Mouse (Mus musculus) cerebellum, adult 18-20 months (tissue): ENCODE measurements around the gene Gnai1.
"Not testable (repeated sequence)": the region's sequence is repeated elsewhere in the genome, so short reads cannot be mapped to it uniquely, and the experiment has no call there.

Experiments used
- DNase-seq, 2 experiments: peaks; one replicate each; pipeline ENCODE4 v3.0.0; 2021

Gene Gnai1

GRCm38 (mm10) chr5:18360281-18360819 is at the start of gene Gnai1:
Gnai1 (minus strand) TSS chr5:18360355.
- DNase-seq = peak; percentile 81 to 90

- peak; percentile 78 to 86 for DNase-seq
Measured at GRCm38 (mm10) chr5:18367864-18368263, 7.7 kb upstream of the Gnai1 start.

DNA sequence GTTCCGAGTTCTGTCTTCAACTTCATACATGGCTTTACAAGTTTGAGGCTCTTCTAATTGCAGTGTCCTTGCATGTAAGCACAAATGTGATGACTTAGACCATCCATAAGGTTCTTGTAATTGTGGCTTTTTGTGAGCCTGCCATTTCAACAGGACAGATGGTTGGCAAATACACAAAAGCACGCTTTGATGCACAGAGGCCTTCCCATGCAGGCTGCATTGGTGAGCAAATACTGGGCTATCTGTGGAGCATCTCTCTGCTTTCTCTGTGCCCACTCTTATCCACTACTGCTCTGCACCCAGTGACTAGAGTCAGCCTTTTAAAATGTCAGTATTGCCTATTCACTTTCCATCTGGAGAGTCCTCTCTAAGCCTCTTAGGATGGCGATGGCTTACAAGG is 5.3 kb upstream of the Gnai1 start:
- peak; percentile 64 to 71 for DNase-seq

DNA sequence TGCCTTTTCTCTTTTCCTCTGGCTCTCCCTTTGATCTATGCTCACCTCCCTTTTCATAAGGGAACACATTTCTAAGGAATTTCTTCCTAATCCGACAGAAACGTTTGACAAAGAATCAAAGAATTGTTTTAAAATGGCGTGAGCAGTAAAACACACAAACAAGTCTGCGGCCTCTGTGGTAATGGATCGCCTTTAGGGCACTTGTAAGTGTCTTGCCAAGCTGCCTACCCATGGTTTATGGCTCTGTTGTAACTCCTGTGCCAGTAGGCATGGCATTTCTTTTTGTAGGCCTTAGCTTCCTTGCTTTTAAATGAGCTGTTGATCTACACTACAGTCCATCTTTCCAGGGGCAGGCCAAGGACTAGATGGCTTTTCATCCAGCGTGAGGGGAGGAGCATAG is 801 bp upstream of the Gnai1 start:
- no peak for DNase-seq

DNA sequence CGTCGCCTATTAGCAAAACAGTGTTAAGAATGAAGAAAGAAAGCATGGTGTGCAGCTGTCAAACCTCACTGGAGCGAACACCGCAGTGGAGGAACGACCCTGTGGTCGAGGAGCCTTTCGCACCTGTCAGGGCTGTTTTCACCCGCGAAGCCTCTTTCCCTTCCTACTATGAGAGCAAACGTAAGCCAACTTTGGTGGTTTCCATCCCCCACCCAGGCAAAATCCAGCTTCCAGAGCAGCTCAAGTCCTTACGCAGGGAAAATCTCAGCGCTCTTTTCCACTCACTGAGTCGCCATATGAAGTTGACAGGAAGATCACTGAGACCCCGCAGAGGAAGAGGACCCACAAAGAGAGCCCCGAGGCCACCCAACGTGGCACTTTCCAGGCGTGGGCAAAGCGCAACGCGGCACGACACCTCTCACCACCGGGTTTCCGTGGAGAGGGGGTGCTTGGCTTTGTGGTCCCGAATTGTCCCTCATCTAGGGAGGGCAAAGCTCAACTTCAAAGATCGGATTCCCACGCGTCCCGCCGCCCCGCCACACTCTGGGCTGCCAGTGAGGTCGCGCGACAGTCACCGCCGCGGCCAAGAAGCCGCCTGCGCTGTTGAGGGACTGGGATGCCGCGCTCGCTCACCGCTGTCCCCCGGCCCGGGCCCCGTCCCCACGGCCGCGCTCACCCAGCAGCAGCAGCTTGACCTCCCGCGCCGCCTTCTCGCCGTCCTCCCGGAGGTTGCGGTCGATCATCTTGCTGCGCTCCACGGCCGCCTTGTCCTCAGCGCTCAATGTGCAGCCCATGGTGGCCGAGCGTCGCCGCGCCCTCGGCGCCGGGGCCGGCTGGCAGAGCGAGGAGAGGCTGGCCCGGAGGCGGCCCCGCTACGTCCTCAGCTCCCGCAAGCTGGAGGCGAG is 527 bp downstream of the Gnai1 start:
- DNase-seq = peak; percentile 64 to 76

DNA sequence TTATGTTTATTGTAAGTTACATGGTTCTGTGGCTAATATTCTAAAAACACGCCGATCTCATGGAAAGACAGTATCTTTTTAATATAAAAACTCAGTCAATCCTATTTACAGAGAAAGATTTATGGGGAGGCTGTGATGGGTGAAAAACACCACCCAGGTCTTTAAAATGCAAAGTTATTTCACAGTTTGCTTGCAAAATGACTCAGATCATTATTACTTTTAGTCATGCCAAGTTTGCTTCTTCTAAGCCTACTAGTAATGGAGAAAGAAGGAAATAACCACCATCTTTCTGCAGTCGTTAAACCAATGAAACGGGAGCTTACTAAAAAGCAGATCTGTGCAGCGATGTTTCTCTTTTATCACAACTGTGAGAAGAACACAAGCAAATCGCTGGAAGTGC is 1.4 kb downstream of the Gnai1 start:
- peak in 1 of 2 experiments; percentile 6 for DNase-seq

DNA sequence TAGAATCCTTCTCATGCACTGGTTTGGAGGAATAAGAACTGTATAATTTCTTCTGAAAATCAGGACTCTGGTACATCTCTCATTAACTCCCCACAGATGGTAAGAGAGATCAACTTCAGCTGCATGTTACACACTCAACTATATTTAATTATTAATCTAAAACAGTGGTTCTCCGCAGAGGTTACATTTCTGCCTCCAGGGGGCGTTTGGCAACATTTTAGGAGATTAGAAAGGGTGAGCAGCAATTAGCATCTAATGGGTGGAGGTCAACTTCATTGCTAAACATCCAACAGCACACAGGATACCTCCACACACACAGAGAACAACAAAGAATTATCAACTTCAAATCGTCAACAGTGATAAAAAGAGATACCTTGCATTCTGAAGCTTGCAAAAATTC is 2.0 kb downstream of the Gnai1 start:
- peak; percentile 73 to 74 for DNase-seq

- DNase-seq = peak in 1 of 2 experiments; percentile 41
Measured at GRCm38 (mm10) chr5:18347297-18347696, 12.9 kb downstream of the Gnai1 start.

- peak in 1 of 2 experiments; percentile 41 for DNase-seq
Measured at GRCm38 (mm10) chr5:18343455-18344142, 16.6 kb downstream of the Gnai1 start.

DNA sequence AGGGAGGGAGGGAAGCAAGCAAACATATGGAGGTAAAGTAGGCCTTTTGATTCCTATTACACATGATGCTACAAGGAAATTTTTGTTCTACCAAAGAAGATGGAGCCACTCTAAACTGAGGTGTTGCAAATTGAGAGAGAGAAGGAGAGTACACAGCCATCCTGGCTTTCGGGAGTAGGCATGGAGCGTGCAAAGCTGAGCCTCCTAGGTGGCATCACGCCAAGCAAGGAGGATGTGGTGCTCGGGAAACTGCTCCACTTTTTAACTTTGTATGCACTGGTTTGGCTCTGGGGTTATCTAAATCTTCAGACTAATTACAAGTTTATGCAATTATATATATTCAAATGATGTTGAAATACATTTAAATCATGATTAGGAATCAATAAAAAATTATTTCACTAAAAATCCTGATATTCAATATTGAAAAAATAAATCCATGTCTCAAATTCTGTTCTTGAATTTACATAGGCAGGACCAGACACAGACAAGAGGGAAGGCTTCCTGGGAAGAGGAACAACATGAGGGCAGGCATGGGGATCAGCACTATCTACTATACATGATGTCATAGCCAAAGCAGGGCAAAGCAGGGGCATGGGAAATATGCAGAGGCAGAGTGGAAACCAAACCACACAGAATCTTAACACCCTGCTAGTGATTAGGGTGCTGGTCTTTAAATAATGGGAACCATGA is 17.2 kb downstream of the Gnai1 start:
- peak; percentile 56 to 61 for DNase-seq

GRCm38 (mm10) chr5:18341876-18342275 is 18.3 kb downstream of the Gnai1 start:
- DNase-seq = not testable (repeated sequence)

- peak; percentile 38 to 46 for DNase-seq
Measured at GRCm38 (mm10) chr5:18332256-18332655, 27.9 kb downstream of the Gnai1 start.

DNA sequence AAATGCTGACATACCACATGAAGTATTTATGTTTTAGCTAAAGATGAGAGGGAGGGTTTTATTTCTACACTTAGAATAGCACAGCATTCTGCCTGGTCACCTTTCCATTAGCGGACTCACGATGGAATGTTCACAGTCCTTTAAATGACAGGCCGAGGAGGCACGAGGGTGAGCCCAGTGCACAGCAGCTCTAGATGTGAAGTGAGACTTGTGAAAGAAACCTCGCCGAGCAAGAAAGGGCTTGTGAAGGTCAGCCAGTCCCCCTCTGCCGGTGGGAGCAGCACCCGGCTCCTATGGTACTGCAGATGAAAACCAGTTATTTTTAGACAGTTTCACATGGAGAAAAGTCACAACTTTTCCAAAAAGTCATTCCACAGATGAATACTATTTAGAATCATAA is 29.4 kb downstream of the Gnai1 start:
- DNase-seq = no peak

DNA sequence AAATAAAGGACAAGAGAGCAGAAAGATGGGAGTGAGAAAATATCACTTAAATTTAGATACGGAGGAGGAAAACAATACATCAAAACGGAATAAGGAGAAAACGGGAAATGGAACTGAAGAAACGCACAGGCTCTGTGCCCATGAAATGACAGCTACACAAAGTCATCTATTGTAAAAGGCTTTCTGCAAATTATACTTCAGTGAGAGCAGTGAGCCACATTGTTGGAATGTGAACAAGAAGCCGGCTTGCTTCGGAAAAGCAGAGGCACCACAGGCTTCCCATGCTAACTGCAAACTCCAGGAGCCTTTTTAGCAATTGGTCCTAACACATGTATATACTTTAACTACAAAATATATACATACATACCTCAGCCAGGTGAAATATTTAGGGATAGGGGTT is 34.0 kb downstream of the Gnai1 start:
- DNase-seq = no peak

GRCm38 (mm10) chr5:18323534-18323933 is 36.6 kb downstream of the Gnai1 start:
- no peak for DNase-seq

GRCm38 (mm10) chr5:18321661-18322060 is 38.5 kb downstream of the Gnai1 start:
- no peak for DNase-seq

- peak in 1 of 2 experiments; percentile 40 for DNase-seq
Measured at GRCm38 (mm10) chr5:18318846-18319245, 41.3 kb downstream of the Gnai1 start.

- peak; percentile 42 to 53 for DNase-seq
Measured at GRCm38 (mm10) chr5:18307229-18307804, 52.8 kb downstream of the Gnai1 start.

GRCm38 (mm10) chr5:18296584-18296983 is 63.6 kb downstream of the Gnai1 start:
- no peak for DNase-seq

DNA sequence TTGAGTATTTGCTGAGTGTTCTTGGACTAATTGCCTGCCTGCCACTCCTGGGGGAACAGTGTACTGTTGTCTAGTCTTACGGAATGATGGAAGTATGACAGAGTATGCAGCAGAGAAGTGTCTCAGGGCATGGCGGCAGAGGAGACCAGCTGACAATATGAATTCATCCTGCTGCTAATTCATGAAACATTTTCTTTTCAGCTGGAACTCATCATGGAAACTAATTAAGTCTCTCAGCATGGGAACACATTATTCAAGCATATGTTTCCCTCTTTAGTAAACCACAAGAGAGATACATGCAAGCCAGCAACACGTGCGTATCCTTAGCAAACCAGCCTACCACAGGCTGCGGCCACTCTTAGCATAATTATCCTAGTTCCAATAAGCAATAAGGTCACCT is 67.4 kb downstream of the Gnai1 start:
- no peak for DNase-seq

DNA sequence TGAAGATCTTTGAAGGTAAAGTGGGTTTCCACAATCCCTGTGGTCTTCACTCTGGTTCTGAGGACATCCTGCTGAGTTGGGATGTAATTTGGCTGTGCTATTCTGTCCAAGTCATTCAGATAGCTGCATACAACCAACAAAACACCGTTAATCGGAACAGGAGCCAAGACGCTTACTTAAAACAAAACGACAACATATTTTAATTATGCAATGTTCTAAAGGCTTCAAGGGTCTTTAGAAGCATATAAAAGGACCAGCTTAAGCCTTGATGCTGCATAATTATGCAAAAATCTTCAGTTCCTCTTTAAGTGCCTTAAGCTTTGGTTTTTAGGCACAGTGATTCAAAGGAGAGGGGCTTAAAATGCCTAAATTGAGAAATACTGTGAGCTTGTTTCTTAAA is 70.6 kb downstream of the Gnai1 start:
- no peak for DNase-seq

GRCm38 (mm10) chr5:18288694-18289093 is 71.5 kb downstream of the Gnai1 start:
- peak; percentile 36 for DNase-seq

DNA sequence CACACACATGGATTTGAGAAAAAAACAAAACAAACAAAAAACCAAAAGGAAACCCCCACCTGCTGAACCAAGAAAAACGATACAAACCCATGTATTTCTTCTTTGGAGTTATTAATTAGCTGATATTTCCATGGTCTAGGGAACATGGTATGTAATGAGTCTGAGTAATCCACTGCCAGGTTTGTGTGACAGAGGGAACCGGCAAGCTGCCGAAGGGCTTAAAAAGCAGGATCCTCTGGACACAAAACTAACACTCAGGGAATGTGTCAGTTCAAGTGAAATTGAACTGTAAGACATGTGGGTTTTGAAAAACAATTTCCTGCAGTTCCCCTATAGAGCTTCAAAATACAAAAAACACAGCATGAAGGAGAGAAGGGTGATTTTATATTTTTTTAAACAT is 72.1 kb downstream of the Gnai1 start:
- no peak for DNase-seq
